Mouse (Mus musculus) CH12.LX (cell line): Measurements from ENCODE around the gene Vps35l.

Experiments used
- CHD1 ChIP-seq: IDR thresholded peaks from 2 replicates; pipeline ENCODE4 v1.6.1; 2012; ENCODE audit warnings: low read depth, low read length, improper control_type of control experiment, inconsistent platforms
- CTCF ChIP-seq, 2 experiments: IDR thresholded peaks in 1 of 2; conservative IDR thresholded peaks in 1 of 2; 2 replicates each; pipeline ENCODE4 v1.5.1; 2011 to 2012; ENCODE audit warnings: low read depth in 2 of 2, low read length in 2 of 2, improper control_type of control experiment in 1 of 2, inconsistent platforms in 1 of 2, mild to moderate bottlenecking in 1 of 2, moderate library complexity in 1 of 2
- EP300 ChIP-seq: IDR thresholded peaks from 2 replicates; pipeline ENCODE4 v1.6.1; 2011; ENCODE audit warnings: low read length, improper control_type of control experiment
- IRF4 ChIP-seq: IDR thresholded peaks from 2 replicates; pipeline ENCODE4 v1.6.1; 2014; ENCODE audit warnings: low read depth, mild to moderate bottlenecking, inconsistent platforms, low read length, improper control_type of control experiment
- MAX ChIP-seq: IDR thresholded peaks from 2 replicates; pipeline ENCODE4 v1.6.1; 2011; ENCODE audit warnings: low read length, improper control_type of control experiment
- NRF1 ChIP-seq: IDR thresholded peaks from 2 replicates; pipeline ENCODE4 v1.6.1; 2014; ENCODE audit warnings: low read depth, mild to moderate bottlenecking, inconsistent platforms, low read length, improper control_type of control experiment, moderate library complexity
- TCF12 ChIP-seq: IDR thresholded peaks from 2 replicates; pipeline ENCODE4 v1.6.1; 2014; ENCODE audit warnings: low read depth, mild to moderate bottlenecking, inconsistent platforms, low read length, improper control_type of control experiment
- ZC3H11A ChIP-seq: IDR thresholded peaks from 2 replicates; pipeline ENCODE4 v1.6.1; 2012; ENCODE audit warnings: low read depth, mild to moderate bottlenecking, inconsistent platforms, low read length, improper control_type of control experiment
- ZKSCAN1 ChIP-seq: IDR thresholded peaks from 2 replicates; pipeline ENCODE4 v1.6.1; 2012; ENCODE audit warnings: low read depth, inconsistent platforms, low read length, improper control_type of control experiment, borderline replicate concordance
- ZNF384 ChIP-seq: IDR thresholded peaks from 2 replicates; pipeline ENCODE4 v1.6.1; 2012; ENCODE audit warnings: low read depth, low read length, improper control_type of control experiment, inconsistent platforms

GRCm38 (mm10) chr7:118790292-118790691 is 50.3 kb downstream of the Vps35l start:
- TF ChIP-seq EP300 (no peak), ZKSCAN1 (no peak), CTCF (conservative IDR thresholded peaks at IDR 0.05 in 1 of 2, IDR thresholded peaks at IDR 0.05 in 1 of 2; ENCODE audit: low read depth in 2 of 2, low read length in 2 of 2) (no peak), IRF4 (no peak), ZC3H11A (no peak), ZNF384 (no peak), NRF1 (no peak), CHD1 (no peak), MAX (no peak), TCF12 (no peak)
